Mouse (Mus musculus) intestine, embryonic 16.5 days (tissue): ENCODE measurements around the gene Rnd1. TPM values are rescaled to one million over a fixed set of nuclear protein-coding genes. Genes with fewer than 3 reads are reported as not detected.

Experiments used
- polyA plus RNA-seq: library from polyadenylated mRNA; unstranded; fragments of >200 nt; fragmentation: Nextera tagmentation; extraction: Ambion mirVana; gene quantifications from 2 replicates; pipeline ENCODE4 v1.2.1, GENCODE M21; 2015

Rnd1 gene
- polyA plus RNA-seq, 1 experiment from 2014 or later = 0.95 TPM

Other genes starting within 250 kb of the Rnd1 start
- not detected in 2 replicates for gene Olfr282, start 246.2 kb downstream of the Rnd1 start, polyA plus RNA-seq
- not detected in 2 replicates for gene Olfr281, start 224.9 kb downstream of the Rnd1 start, polyA plus RNA-seq
- gene OR5BS1P, start 207.6 kb downstream of the Rnd1 start, polyA plus RNA-seq = not detected in 2 replicates
- gene Lalba, start 194.7 kb downstream of the Rnd1 start, polyA plus RNA-seq = 0.31 TPM in 1 of 2 replicates, not detected in the other
- gene Olfr279, start 185.1 kb downstream of the Rnd1 start, polyA plus RNA-seq = not detected in 2 replicates
- 67.2 and 69.6 TPM in 2 replicates for gene Kansl2, start 143.2 kb downstream of the Rnd1 start, polyA plus RNA-seq
- gene Ccnt1, start 106.5 kb downstream of the Rnd1 start, polyA plus RNA-seq = 41.2 and 43.7 TPM in 2 replicates
- gene 4930415O20Rik, start 106.5 kb downstream of the Rnd1 start, polyA plus RNA-seq = 0.43 TPM in 1 of 2 replicates, not detected in the other
- 17.1 and 18.8 TPM in 2 replicates for gene Adcy6, start 67.4 kb downstream of the Rnd1 start, polyA plus RNA-seq
- gene Cacnb3, start 46.6 kb downstream of the Rnd1 start, polyA plus RNA-seq = 20.3 and 22.8 TPM in 2 replicates
- 15.6 and 17.6 TPM in 2 replicates for gene Ddx23, start 14.6 kb downstream of the Rnd1 start, polyA plus RNA-seq
- gene Ccdc65, start 30.7 kb upstream of the Rnd1 start, polyA plus RNA-seq = 0.66 and 0.70 TPM in 2 replicates
- gene Fkbp11, start 50.7 kb upstream of the Rnd1 start, polyA plus RNA-seq = 96.8 and 108 TPM in 2 replicates
- 35.4 and 40.1 TPM in 2 replicates for gene Arf3, start 85.8 kb upstream of the Rnd1 start, polyA plus RNA-seq
- 0.09 TPM in 1 of 2 replicates, not detected in the other for gene Wnt10b, start 100.7 kb upstream of the Rnd1 start, polyA plus RNA-seq
- gene Wnt1, start 112.4 kb upstream of the Rnd1 start, polyA plus RNA-seq = not detected in 2 replicates
- gene Ddn, start 132.0 kb upstream of the Rnd1 start, polyA plus RNA-seq = not detected in 2 replicates
- gene Prkag1, start 154.1 kb upstream of the Rnd1 start, polyA plus RNA-seq = 92.2 and 94.6 TPM in 2 replicates
- 7.7 and 7.9 TPM in 2 replicates for gene Kmt2d, start 193.7 kb upstream of the Rnd1 start, polyA plus RNA-seq
- gene Rhebl1, start 217.1 kb upstream of the Rnd1 start, polyA plus RNA-seq = 11.3 and 12.3 TPM in 2 replicates
- gene Dhh, start 221.1 kb upstream of the Rnd1 start, polyA plus RNA-seq = 0.83 and 1.6 TPM in 2 replicates
- 20.4 and 23.6 TPM in 2 replicates for gene Lmbr1l, start 240.8 kb upstream of the Rnd1 start, polyA plus RNA-seq